Mouse (Mus musculus) olfactory bulb, adult 2 months (tissue): ENCODE data around the gene Fgfr2.

Experiments used
- CTCF ChIP-seq: fragments of 200-500 bp; IDR thresholded peaks from 2 replicates; pipeline ENCODE4 v1.5.1; 2012; ENCODE audit warnings: low read depth, mild to moderate bottlenecking, low read length, moderate library complexity; ENCODE audit not compliant: insufficient read depth
- POLR2A ChIP-seq: fragments of 200-500 bp; IDR thresholded peaks from 2 replicates; pipeline ENCODE4 v1.6.1; 2012; ENCODE audit warnings: mild to moderate bottlenecking, low read depth, low read length, moderate library complexity; ENCODE audit not compliant: insufficient read depth

DNA sequence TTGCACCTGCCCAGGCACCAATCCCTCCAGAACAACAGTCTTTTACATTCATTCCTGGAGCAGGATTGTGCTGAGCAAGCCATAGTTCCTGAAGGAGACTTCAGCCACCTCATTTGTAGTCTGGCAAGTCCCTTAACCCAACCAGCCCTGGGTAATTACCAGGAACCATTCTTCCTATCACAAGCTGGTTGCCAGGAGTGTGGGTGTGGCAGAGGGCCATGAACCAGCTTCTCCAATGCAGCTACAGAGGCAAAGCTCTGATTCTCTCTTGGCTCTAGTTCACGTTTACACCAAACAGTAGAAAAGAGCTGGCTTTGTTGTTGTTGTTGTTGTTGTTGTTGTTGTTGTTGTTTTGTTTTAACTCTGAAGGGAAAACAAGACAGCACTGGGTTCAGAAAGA lies 2260.6 kb downstream of the Fgfr2 start:
- TF ChIP-seq POLR2A (no peak), CTCF (no peak)
